Mouse (Mus musculus): ENCODE data around the gene Nr1i3.

Nr1i3 gene

DNA sequence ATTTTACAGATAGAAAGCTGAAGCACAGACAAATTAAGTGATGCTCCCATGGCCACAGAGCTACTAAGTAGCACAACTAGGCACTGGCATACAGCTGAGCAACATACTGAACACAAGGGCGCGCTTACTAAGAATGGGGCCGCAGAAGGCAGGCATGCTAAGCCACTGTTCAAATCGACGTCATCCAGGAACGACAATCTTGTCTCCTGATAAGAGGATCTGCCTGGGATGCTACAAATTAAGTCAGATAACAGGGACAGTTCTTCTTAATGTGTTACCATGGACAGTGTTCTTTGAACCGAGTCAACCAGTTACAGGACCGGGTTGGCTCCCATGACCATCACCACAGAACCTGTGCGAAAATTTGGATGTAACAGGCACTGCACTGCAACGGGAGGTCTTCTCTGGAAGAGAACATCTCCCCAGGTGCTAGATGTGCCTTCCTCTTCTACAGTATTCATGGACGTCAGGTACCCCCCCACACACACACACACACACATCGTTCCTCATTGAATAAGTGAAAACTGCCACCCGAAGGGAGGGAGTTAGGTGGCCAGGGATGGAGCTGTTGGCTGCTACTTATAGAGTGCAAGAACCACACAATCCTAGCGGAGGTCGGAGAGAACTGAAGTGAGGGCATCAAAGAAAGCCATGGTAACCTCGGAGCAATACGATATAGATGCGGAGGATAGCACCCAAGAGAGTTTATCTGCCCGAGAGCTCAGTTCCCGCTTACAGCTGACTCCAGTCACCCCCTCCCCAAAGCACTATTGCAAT lies 18.5 kb upstream of the Nr1i3 start:
- DNase-seq (ENCODE audit: low read depth, low spot score), result no peak

- DNase-seq (ENCODE audit: low read depth, low spot score), result no peak
These were observed 17.8 kb upstream of the Nr1i3 start, which contains the start of gene Pcp4l1 for GRCm38 (mm10) chr1:171195887-171196397. Gene Pcp4l1 (minus strand): TSS chr1:171196268.

DNA sequence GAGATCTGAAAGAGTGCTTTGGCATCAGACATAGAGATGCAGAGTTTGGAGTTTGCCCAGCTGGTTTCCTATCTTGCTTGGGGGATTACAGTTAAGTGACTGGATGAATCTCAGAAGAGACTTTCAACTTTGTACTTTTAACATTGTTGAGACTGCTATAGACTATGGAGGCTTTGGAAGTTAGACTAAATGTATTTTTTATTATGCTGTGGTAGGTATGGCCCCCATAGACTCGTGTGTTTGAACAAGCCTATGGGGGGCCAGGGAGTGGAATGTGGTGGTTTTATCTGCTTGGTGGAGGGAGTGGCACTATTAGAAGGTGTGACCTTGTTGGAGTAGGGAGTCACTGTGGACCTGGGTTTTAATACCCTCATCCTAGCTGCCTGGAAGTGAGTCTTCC lies 14.2 kb upstream of the Nr1i3 start:
- DNase-seq (ENCODE audit: low read depth, low spot score), result no peak

- no peak for DNase-seq (ENCODE audit: low read depth, low spot score)
These were observed 13.0 kb upstream of the Nr1i3 start for GRCm38 (mm10) chr1:171200769-171201168.

- no peak for DNase-seq (ENCODE audit: low read depth, low spot score)
These were observed 10.1 kb upstream of the Nr1i3 start for GRCm38 (mm10) chr1:171203471-171204248.

- DNase-seq (ENCODE audit: low read depth, low spot score), result no peak
These were observed 9.5 kb upstream of the Nr1i3 start for GRCm38 (mm10) chr1:171204249-171204644.

GRCm38 (mm10) chr1:171205704-171206493 lies 7.9 kb upstream of the Nr1i3 start:
- DNase-seq (ENCODE audit: low read depth, low spot score), result no peak

DNA sequence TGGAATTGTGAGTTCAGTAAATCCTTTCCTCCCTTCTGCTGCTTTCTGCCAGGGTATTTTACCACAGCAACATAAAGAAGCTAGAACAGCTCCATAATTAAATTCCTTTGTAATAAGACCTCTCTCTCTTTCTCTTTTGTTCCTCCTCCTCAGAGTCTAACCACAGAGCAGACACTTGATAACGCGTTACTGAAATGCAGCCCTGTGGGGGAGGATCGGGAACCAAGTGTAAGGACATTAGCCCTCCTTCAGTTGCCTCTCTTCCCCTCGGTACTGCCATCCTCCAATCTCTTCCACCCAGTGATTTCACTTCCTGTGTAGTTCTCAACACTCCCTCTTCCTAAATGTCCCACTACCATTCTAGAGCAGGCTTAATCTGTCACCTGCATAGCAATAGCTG lies 4.4 kb upstream of the Nr1i3 start:
- DNase-seq (ENCODE audit: low read depth, low spot score), result no peak

DNA sequence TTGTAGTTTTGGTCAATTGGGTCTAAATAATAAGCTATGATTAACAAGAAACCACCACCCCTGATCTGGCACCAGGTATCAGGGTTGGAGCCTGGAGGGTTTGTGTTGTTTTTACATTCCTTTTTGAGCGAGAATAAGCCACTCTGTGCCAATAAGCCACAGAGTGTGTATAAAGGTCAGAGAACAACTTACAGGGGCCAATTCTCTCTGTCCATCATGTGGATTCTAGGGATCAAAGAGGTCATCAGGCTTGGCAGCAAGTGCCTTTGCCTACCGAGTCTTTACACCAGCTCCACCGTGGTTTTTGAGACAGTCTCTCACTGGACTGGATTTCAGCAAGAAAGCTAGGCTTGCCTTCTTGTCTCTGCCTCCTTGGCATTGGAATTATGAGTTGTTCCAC lies 916 bp upstream of the Nr1i3 start:
- no peak for DNase-seq (ENCODE audit: low read depth, low spot score)

DNA sequence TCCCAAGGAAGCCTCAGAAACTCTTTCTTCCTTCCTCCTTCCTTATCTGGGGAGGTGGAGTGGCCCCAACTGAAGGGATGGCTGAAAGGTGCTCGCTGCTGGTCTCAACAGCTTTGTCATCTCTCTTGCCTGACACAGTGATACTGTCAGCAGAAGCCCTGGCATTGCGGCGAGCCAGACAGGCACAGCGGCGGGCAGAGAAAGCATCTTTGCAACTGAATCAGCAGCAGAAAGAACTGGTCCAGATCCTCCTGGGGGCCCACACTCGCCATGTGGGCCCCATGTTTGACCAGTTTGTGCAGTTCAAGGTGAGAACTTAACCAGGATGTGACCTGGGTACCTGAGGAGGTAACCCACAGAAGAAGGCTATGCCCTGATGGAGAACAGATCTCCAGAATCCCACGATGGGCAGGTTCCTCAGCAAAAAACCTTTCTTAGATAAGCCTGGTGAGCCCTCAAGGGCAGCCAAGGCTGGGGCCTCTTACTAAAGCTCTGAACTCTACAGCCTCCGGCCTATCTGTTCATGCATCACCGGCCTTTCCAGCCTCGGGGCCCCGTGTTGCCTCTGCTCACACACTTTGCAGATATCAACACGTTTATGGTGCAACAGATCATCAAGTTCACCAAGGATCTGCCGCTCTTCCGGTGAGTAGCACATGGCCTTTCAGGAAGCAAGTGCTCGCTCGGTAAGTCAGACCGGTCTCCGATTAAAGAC lies 2.6 kb downstream of the Nr1i3 start:
- DNase-seq (ENCODE audit: low read depth, low spot score), result no peak

GRCm38 (mm10) chr1:171220871-171221270 lies 7.1 kb downstream of the Nr1i3 start:
- DNase-seq (ENCODE audit: low read depth, low spot score), result peak; percentile 87

GRCm38 (mm10) chr1:171221281-171222193 lies 7.8 kb downstream of the Nr1i3 start:
- DNase-seq (ENCODE audit: low read depth, low spot score), result peak; percentile 55

DNA sequence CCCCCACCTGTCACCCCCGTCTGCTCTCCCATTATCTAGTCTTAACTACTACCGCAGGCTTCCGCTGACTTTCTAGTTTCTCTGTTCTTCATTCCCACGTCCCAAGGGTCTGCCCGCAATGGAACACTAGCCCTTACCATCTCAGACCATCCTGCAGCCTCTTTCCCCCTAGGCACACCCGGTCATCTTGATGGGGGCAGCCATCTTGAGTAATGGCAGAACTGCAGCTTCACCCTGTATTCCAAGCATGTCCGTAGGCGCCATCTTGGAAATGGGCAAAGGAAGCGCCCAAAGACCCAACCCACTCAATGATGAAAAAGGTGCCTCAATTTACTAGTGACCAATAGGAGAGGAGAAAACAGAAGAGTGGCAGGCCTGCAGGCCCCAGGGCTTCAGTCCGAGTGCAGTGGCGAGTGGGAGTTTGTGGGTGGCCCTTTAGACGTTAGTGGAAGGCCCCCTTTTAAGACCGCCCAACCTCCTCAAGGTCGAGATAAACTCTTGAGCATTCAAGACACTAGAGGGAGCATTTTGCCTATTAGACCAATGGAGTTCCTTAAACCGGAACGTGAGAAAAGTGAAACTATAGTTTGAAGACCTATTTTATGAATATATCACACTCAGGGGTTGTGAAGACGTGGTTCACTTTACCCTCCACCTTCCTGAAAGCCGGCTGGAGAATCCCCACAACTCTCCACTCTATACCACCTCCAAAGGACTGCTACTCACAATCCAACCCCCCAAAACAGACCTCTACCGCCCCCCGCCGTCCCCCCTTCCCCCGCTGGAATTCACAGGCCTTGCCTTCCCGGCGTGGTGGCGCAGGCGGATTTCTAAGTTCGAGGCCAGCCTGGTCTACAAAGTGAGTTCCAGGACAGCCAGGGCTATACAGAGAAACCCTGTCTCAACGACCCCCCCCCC lies 8.7 kb downstream of the Nr1i3 start, which contains the start of gene Tomm40l:
Gene Tomm40l (minus strand): TSS at position 277 of the 918 bp plus-strand sequence.
- peak; percentile 98 for DNase-seq (ENCODE audit: low read depth, low spot score)

- peak; percentile 30 for DNase-seq (ENCODE audit: low read depth, low spot score)
These were observed 9.4 kb downstream of the Nr1i3 start for GRCm38 (mm10) chr1:171223168-171223567.

GRCm38 (mm10) chr1:171223796-171224195 lies 10.0 kb downstream of the Nr1i3 start:
- DNase-seq (ENCODE audit: low read depth, low spot score), result no peak

- DNase-seq (ENCODE audit: low read depth, low spot score), result no peak
These were observed 11.1 kb downstream of the Nr1i3 start, which contains the start of gene Apoa2 for GRCm38 (mm10) chr1:171224857-171225256. Gene Apoa2 (plus strand): TSS chr1:171225054.

- no peak for DNase-seq (ENCODE audit: low read depth, low spot score)
These were observed 13.0 kb downstream of the Nr1i3 start for GRCm38 (mm10) chr1:171226780-171227179.

DNA sequence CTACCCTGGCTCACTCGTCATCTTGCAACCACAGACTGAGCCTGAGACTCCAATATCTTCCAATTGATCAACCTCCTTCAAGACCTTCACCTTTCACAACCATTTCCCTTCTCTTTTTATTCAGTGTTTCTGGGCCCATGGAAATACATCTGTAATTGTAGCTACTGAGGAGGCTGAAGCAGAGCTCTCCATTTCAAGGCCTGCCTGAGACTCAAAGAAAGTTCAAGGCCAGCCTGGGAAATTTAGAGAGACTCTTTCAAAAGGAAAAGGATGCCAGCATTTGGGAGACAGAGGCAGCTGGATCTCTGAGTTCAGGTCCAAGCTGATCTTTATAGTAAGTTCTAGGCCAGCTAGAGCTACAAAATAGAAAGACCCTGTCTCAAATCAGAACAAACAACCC lies 14.1 kb downstream of the Nr1i3 start:
- no peak for DNase-seq (ENCODE audit: low read depth, low spot score)

GRCm38 (mm10) chr1:171229750-171230149 lies 16.0 kb downstream of the Nr1i3 start:
- no peak for DNase-seq (ENCODE audit: low read depth, low spot score)
